10 mouse cellular contexts compared by ENCODE assay signal in genomic region chr7:127922451-127923275, GRCm38 (mm10). TPM values are rescaled to one million over a fixed set of nuclear protein-coding genes. Genes with fewer than 3 reads are reported as not detected.
DNase-seq lines count a peak whose midpoint lies in the region; ATAC-seq and TF ChIP-seq lines count a peak whose summit lies in the region.
"Had no signal": no experiment of that assay in that cellular context is flagged by ENCODE, and none has a peak within 500 bp of the region (broad histone marks: within the 10 kb centered on the region; RNA-seq: fewer than 3 reads in every experiment).

No protein-coding gene starts in this region.

- peak overlapping the region; percentile 78 for H3K27ac ChIP-seq in bone marrow macrophage, adult 2 months (ENCODE audit: insufficient read depth, low read depth, low read length)
- peak overlapping the region; percentile 86 for H3K27ac ChIP-seq in liver, postnatal 0 days (ENCODE audit: low read depth)
- H3K27ac ChIP-seq in hindbrain, postnatal 0 days, result no peak overlapping the region
- H3K27ac ChIP-seq: heart, embryonic 15.5 days; midbrain, embryonic 15.5 days had no signal

- peaks cover 17% of the 10 kb centered on the region for H3K4me1 ChIP-seq in bone marrow macrophage, adult 2 months (ENCODE audit: control insufficient read depth, insufficient read depth, low read length)
- H3K4me1 ChIP-seq in liver, postnatal 0 days (ENCODE audit: insufficient read depth), result peaks cover 25% of the 10 kb centered on the region
- no peaks in the 10 kb centered on the region for H3K4me1 ChIP-seq in hindbrain, postnatal 0 days (ENCODE audit: insufficient read depth, low read length)
- H3K4me1 ChIP-seq: heart, embryonic 15.5 days; midbrain, embryonic 15.5 days had no signal

- TF ChIP-seq POLR2A in bone marrow macrophage, adult 2 months (IDR thresholded peaks at IDR 0.05; ENCODE audit: borderline replicate concordance, low read depth, low read length), result no peak

- H3K9ac ChIP-seq in liver, postnatal 0 days (replicated peaks), result 0 out of 2 replicates have a peak overlapping the region, but pooled peaks have one; percentile 21
- H3K9ac ChIP-seq in hindbrain, postnatal 0 days (replicated peaks; ENCODE audit: low read length), result no peak overlapping the region
- H3K9ac ChIP-seq: heart, embryonic 15.5 days; midbrain, embryonic 15.5 days had no signal

- DNase-seq in right cerebral cortex, adult 18-20 months, result peak; percentile 21
- DNase-seq in right cerebral cortex, postnatal 10 days (ENCODE audit: low spot score in 2 of 2), result no peak
- DNase-seq in liver, postnatal 0 days, result no peak
- peak; percentile 49 for DNase-seq in telencephalon, adult 2 months (ENCODE audit: low read depth, low spot score)
- DNase-seq in hindbrain, postnatal 0 days (ENCODE audit: low spot score), result no peak
- no peak for DNase-seq in embryo, embryonic 10 days (ENCODE audit: low spot score)
- DNase-seq: cerebellum, adult 2 months had no signal

- H3K4me3 ChIP-seq in bone marrow macrophage, adult 2 months (ENCODE audit: insufficient read depth, low read length), result no peak overlapping the region
- no peak overlapping the region for H3K4me3 ChIP-seq in liver, postnatal 0 days (ENCODE audit: low read depth, low read length)
- no peak overlapping the region for H3K4me3 ChIP-seq in hindbrain, postnatal 0 days (ENCODE audit: low read length)
- H3K4me3 ChIP-seq: heart, embryonic 15.5 days; midbrain, embryonic 15.5 days had no signal

- H3K9me3 ChIP-seq in liver, postnatal 0 days (ENCODE audit: low read length), result no peaks in the 10 kb centered on the region
- H3K9me3 ChIP-seq in hindbrain, postnatal 0 days (ENCODE audit: low read length), result no peaks in the 10 kb centered on the region
- H3K9me3 ChIP-seq: heart, embryonic 15.5 days; midbrain, embryonic 15.5 days had no signal

- peak; percentile 54 for ATAC-seq in liver, postnatal 0 days
- ATAC-seq in hindbrain, postnatal 0 days, result no peak
- ATAC-seq: midbrain, embryonic 15.5 days had no signal

- no peaks in the 10 kb centered on the region for H3K27me3 ChIP-seq in liver, postnatal 0 days (ENCODE audit: insufficient read depth, low read length)
- H3K27me3 ChIP-seq in hindbrain, postnatal 0 days (ENCODE audit: insufficient read depth, low read length), result no peaks in the 10 kb centered on the region
- H3K27me3 ChIP-seq: midbrain, embryonic 15.5 days had no signal

- TF ChIP-seq CTCF in bone marrow macrophage, adult 2 months (IDR thresholded peaks at IDR 0.05; ENCODE audit: low read depth, low read length), result no peak
- no peak for TF ChIP-seq CTCF in liver, postnatal 0 days (IDR thresholded peaks at IDR 0.05; ENCODE audit: low read depth)
- TF ChIP-seq CTCF in hindbrain, postnatal 0 days (IDR thresholded peaks at IDR 0.05; ENCODE audit: low read depth), result no peak

- H3K4me2 ChIP-seq in liver, postnatal 0 days (ENCODE audit: low read depth, low read length), result no peak overlapping the region
- H3K4me2 ChIP-seq in hindbrain, postnatal 0 days (ENCODE audit: low read depth, low read length), result no peak overlapping the region
- H3K4me2 ChIP-seq: heart, embryonic 15.5 days; midbrain, embryonic 15.5 days had no signal

- H3K36me3 ChIP-seq in liver, postnatal 0 days (replicated peaks; ENCODE audit: insufficient read depth, low read length), result peaks cover 19% of the 10 kb centered on the region; the same call in 1 of the 2 replicates
- H3K36me3 ChIP-seq in hindbrain, postnatal 0 days (ENCODE audit: insufficient read depth, low read length), result peaks cover 9% of the 10 kb centered on the region; the same call in 1 of the 2 replicates

- 35% methylated on average over 6 of the region's 6 CpGs for WGBS in liver, postnatal 0 days (ENCODE audit: insufficient replicate concordance)
- 83% methylated on average over 6 of the region's 6 CpGs for WGBS in hindbrain, postnatal 0 days

- TF ChIP-seq EP300 in liver, postnatal 0 days (IDR thresholded peaks at IDR 0.05; ENCODE audit: low read depth), result 0 out of 2 replicates have a peak, but pooled peaks have one; percentile 3

RNA-seq across cellular contexts. Expression of gene Prss8, which starts 7.2 kb away (rescaled TPM):
- not detected in 2 replicates for polyA plus RNA-seq in bone marrow macrophage, adult 2 months (2012; ENCODE audit: insufficient read depth, insufficient read length, missing spikeins)
- 13.7 and 15.2 TPM in 2 replicates for polyA plus RNA-seq in liver, postnatal 0 days (2015; fragmentation: Nextera tagmentation; extraction: Ambion mirVana)
- 0.26 and 0.32 TPM in 2 replicates for total RNA-seq in hindbrain, postnatal 0 days (2014; rRNA removed)
- 0.35 and 0.44 TPM in 2 replicates for polyA plus RNA-seq in hindbrain, postnatal 0 days (2015; fragmentation: Nextera tagmentation; extraction: Ambion mirVana)

RNA-seq across cellular contexts. Expression of gene Kat8, which starts 10.3 kb away (rescaled TPM):
- 23.7 and 29.1 TPM in 2 replicates for polyA plus RNA-seq in bone marrow macrophage, adult 2 months (2012; ENCODE audit: insufficient read depth, insufficient read length, missing spikeins)
- polyA plus RNA-seq in liver, postnatal 0 days (2015; fragmentation: Nextera tagmentation; extraction: Ambion mirVana), result 12.5 and 13.2 TPM in 2 replicates
- total RNA-seq in hindbrain, postnatal 0 days (2014; rRNA removed), result 24.9 and 33.5 TPM in 2 replicates
- polyA plus RNA-seq in hindbrain, postnatal 0 days (2015; fragmentation: Nextera tagmentation; extraction: Ambion mirVana), result 30.1 and 33.9 TPM in 2 replicates

RNA-seq across cellular contexts. Expression of gene Bckdk, which starts 18.8 kb away (rescaled TPM):
- polyA plus RNA-seq in bone marrow macrophage, adult 2 months (2012; ENCODE audit: insufficient read depth, insufficient read length, missing spikeins), result 50.9 and 73.8 TPM in 2 replicates
- polyA plus RNA-seq in liver, postnatal 0 days (2015; fragmentation: Nextera tagmentation; extraction: Ambion mirVana), result 30.5 and 32.5 TPM in 2 replicates
- total RNA-seq in hindbrain, postnatal 0 days (2014; rRNA removed), result 44.3 and 55.0 TPM in 2 replicates
- polyA plus RNA-seq in hindbrain, postnatal 0 days (2015; fragmentation: Nextera tagmentation; extraction: Ambion mirVana), result 61.5 and 63.5 TPM in 2 replicates

RNA-seq across cellular contexts. Expression of gene Prss36, which starts 23.9 kb away (rescaled TPM):
- 1.7 and 2.6 TPM in 2 replicates for polyA plus RNA-seq in bone marrow macrophage, adult 2 months (2012; ENCODE audit: insufficient read depth, insufficient read length, missing spikeins)
- polyA plus RNA-seq in liver, postnatal 0 days (2015; fragmentation: Nextera tagmentation; extraction: Ambion mirVana), result 3.3 and 4.5 TPM in 2 replicates
- 17.0 and 19.9 TPM in 2 replicates for total RNA-seq in hindbrain, postnatal 0 days (2014; rRNA removed)
- 16.5 and 17.3 TPM in 2 replicates for polyA plus RNA-seq in hindbrain, postnatal 0 days (2015; fragmentation: Nextera tagmentation; extraction: Ambion mirVana)

RNA-seq across cellular contexts. Expression of gene Vkorc1, which starts 27.2 kb away (rescaled TPM):
- 93.3 and 116 TPM in 2 replicates for polyA plus RNA-seq in bone marrow macrophage, adult 2 months (2012; ENCODE audit: insufficient read depth, insufficient read length, missing spikeins)
- polyA plus RNA-seq in liver, postnatal 0 days (2015; fragmentation: Nextera tagmentation; extraction: Ambion mirVana), result 513 and 556 TPM in 2 replicates
- 37.2 and 43.0 TPM in 2 replicates for total RNA-seq in hindbrain, postnatal 0 days (2014; rRNA removed)
- 72.6 and 79.8 TPM in 2 replicates for polyA plus RNA-seq in hindbrain, postnatal 0 days (2015; fragmentation: Nextera tagmentation; extraction: Ambion mirVana)

Comparison
In these comparisons a context has a peak if more than half of its experiments do, and no peak if none do; other contexts are left out.
1. DNase-seq: peak in right cerebral cortex, adult 18-20 months (single experiment) and telencephalon, adult 2 months (single experiment); none in right cerebral cortex, postnatal 10 days (0 of 2), liver, postnatal 0 days (single experiment), hindbrain, postnatal 0 days (single experiment) and embryo, embryonic 10 days (single experiment).
2. RNA of gene Prss8, which starts 7.2 kb away (polyA plus RNA-seq): 13.7 to 15.2 TPM in liver, postnatal 0 days; 0.35 to 0.44 TPM in hindbrain, postnatal 0 days and not detected in bone marrow macrophage, adult 2 months; every median in the first group is over 10 times any median in the second.